Mouse (Mus musculus) liver, adult 2 months (tissue): ENCODE data around the gene Hacd3. TPM values are rescaled to one million over a fixed set of nuclear protein-coding genes. Genes with fewer than 3 reads are reported as not detected.

Experiments used
- DNase-seq: peaks from one replicate; pipeline ENCODE4 v3.0.0-alpha.2; 2011; ENCODE audit warnings: low read depth, low spot score; ENCODE audit errors: extremely low read depth
- H3K27ac ChIP-seq: fragments of 200-500 bp; replicated peaks from 2 replicates; pipeline ENCODE4 v1.5.1; 2012; ENCODE audit warnings: low read depth, mild to moderate bottlenecking, control low read depth, inconsistent platforms, low read length; ENCODE audit not compliant: insufficient read depth
- H3K27me3 ChIP-seq: fragments of 200-500 bp; 2 replicates; pipeline ENCODE4 v1.6.1; 2012; ENCODE audit warnings: mild to moderate bottlenecking, moderate library complexity, low read length, inconsistent platforms; ENCODE audit not compliant: control insufficient read depth, insufficient read depth
- H3K36me3 ChIP-seq: fragments of 200-500 bp; 2 replicates; pipeline ENCODE4 v1.6.1; 2012; ENCODE audit warnings: low read length, inconsistent platforms; ENCODE audit not compliant: control insufficient read depth, insufficient read depth
- H3K4me1 ChIP-seq: fragments of 200-500 bp; 2 replicates; pipeline ENCODE4 v1.6.1; 2011; ENCODE audit warnings: low read length; ENCODE audit not compliant: control insufficient read depth, insufficient read depth
- H3K4me3 ChIP-seq: fragments of 200-500 bp; 2 replicates; pipeline ENCODE4 v1.5.1; 2011; ENCODE audit warnings: low read depth, mild to moderate bottlenecking, control low read depth, low read length, moderate library complexity; ENCODE audit not compliant: insufficient read depth
- H3K79me2 ChIP-seq: fragments of 200-500 bp; 2 replicates; pipeline ENCODE4 v1.6.1; 2012; ENCODE audit warnings: inconsistent platforms, mild to moderate bottlenecking, low read length, moderate library complexity; ENCODE audit not compliant: control insufficient read depth, insufficient read depth
- H3K9ac ChIP-seq: fragments of 200-500 bp; 2 replicates; pipeline ENCODE4 v1.6.1; 2012; ENCODE audit warnings: low read depth, mild to moderate bottlenecking, control low read depth, inconsistent platforms, low read length
- CTCF ChIP-seq: fragments of 200-500 bp; IDR thresholded peaks from 2 replicates; pipeline ENCODE4 v1.5.1; 2011; ENCODE audit warnings: low read depth, low read length, control low read depth
- POLR2A ChIP-seq: fragments of 200-500 bp; IDR thresholded peaks from 2 replicates; pipeline ENCODE4 v1.6.1; 2011; ENCODE audit warnings: low read length, control low read depth; ENCODE audit not compliant: insufficient read depth; ENCODE audit errors: extremely low read depth
- WGBS: fragments of 180-500 bp; shearing (Covaris S2); methylation state at CpG from one replicate; pipeline ENCODE4 v1.1.7; 2018; 5-methylcytosine and 5-hydroxymethylcytosine counted together
- polyA plus RNA-seq: library from polyadenylated mRNA; depleted of rRNA; stranded (reverse); fragments of >200 nt; gene quantifications from 2 replicates; pipeline ENCODE4 v1.2.3, GENCODE M21; 2012
- total RNA-seq: library from RNA; depleted of rRNA; stranded (reverse); fragments of >200 nt; gene quantifications from 2 replicates; pipeline ENCODE4 v1.2.3, GENCODE M21; 2014

The Hacd3 gene
- total and polyA plus RNA-seq, 2 experiments: 67.7 to 165 TPM

GRCm38 (mm10) chr9:64980548-64980947 is 40.9 kb downstream of the Hacd3 start:
- WGBS: 12% methylated on average over 3 of the region's 3 CpGs
- H3K79me2 ChIP-seq: no peaks in the 10 kb centered on the region
- peak; percentile 84 for DNase-seq
- TF ChIP-seq POLR2A (no peak), CTCF (no peak)
- H3K27me3 ChIP-seq: no peaks in the 10 kb centered on the region
- no peak overlapping the region for H3K4me3 ChIP-seq
- H3K36me3 ChIP-seq: peaks cover 41% of the 10 kb centered on the region
- H3K4me1 ChIP-seq: peaks cover 6% of the 10 kb centered on the region
- H3K27ac ChIP-seq: peak overlapping the region; percentile 31; the same call in 1 of the 2 replicates
- no peak overlapping the region for H3K9ac ChIP-seq

GRCm38 (mm10) chr9:64960978-64961320 is 60.5 kb downstream of the Hacd3 start:
- Histone ChIP-seq H3K4me3 (peak overlapping the region; percentile 86), H3K4me1 (peaks cover 9% of the 10 kb centered on the region), H3K9ac (peak overlapping the region; percentile 90), H3K27me3 (no peaks in the 10 kb centered on the region), H3K79me2 (0 out of 2 replicates have a peak, but pooled peaks cover 3% of the 10 kb centered on the region), H3K27ac (peak overlapping the region; percentile 69), H3K36me3 (peaks cover 5% of the 10 kb centered on the region; the same call in 1 of the 2 replicates)
- no peak for TF ChIP-seq CTCF
- TF ChIP-seq POLR2A: no peak
- no peak for DNase-seq
- WGBS: under 1% methylated on average over 17 of the region's 17 CpGs

- H3K4me1 ChIP-seq: peaks cover 9% of the 10 kb centered on the region
- peaks cover 2% of the 10 kb centered on the region; the same call in 1 of the 2 replicates for H3K36me3 ChIP-seq
- peak; percentile 85 for TF ChIP-seq POLR2A
- peak; percentile 87 for TF ChIP-seq CTCF
- no peaks in the 10 kb centered on the region for H3K27me3 ChIP-seq
- H3K79me2 ChIP-seq: 0 out of 2 replicates have a peak, but pooled peaks cover 3% of the 10 kb centered on the region
- peak; percentile 84 for DNase-seq
- H3K9ac ChIP-seq: peak within 1 kb of the TSS; percentile 90
- H3K27ac ChIP-seq: peak within 1 kb of the TSS; percentile 69
- H3K4me3 ChIP-seq: peak within 1 kb of the TSS; percentile 86
- 13% methylated on average over 29 of the region's 29 CpGs for WGBS
Measured at GRCm38 (mm10) chr9:64960117-64960977, 61.1 kb downstream of the Hacd3 start, which contains the start of gene Ints14. TSS of gene Ints14 (plus strand) at chr9:64960905.

GRCm38 (mm10) chr9:64957276-64957675 is 64.2 kb downstream of the Hacd3 start:
- DNase-seq: no peak
- WGBS: 89% methylated on average over 3 of the region's 3 CpGs
- Histone ChIP-seq H3K27me3 (no peaks in the 10 kb centered on the region), H3K36me3 (no peaks in the 10 kb centered on the region), H3K4me1 (peaks cover 9% of the 10 kb centered on the region), H3K4me3 (no peak overlapping the region), H3K27ac (no peak overlapping the region), H3K9ac (no peak overlapping the region), H3K79me2 (0 out of 2 replicates have a peak, but pooled peaks cover 1% of the 10 kb centered on the region)
- TF ChIP-seq POLR2A (no peak), CTCF (no peak)

- Histone ChIP-seq H3K79me2 (no peaks in the 10 kb centered on the region), H3K9ac (no peak overlapping the region), H3K4me1 (peaks cover 3% of the 10 kb centered on the region), H3K27ac (no peak overlapping the region; the same call in 1 of the 2 replicates), H3K36me3 (no peaks in the 10 kb centered on the region), H3K4me3 (no peak overlapping the region; the same call in 1 of the 2 replicates), H3K27me3 (no peaks in the 10 kb centered on the region)
- TF ChIP-seq CTCF (no peak), POLR2A (no peak)
- WGBS: 8% methylated on average over 12 of the region's 12 CpGs
- peak; percentile 51 for DNase-seq
Measured at GRCm38 (mm10) chr9:64956337-64956736, 65.2 kb downstream of the Hacd3 start.
